9 mouse cellular contexts compared by ENCODE assay signal in the genomic region with DNA sequence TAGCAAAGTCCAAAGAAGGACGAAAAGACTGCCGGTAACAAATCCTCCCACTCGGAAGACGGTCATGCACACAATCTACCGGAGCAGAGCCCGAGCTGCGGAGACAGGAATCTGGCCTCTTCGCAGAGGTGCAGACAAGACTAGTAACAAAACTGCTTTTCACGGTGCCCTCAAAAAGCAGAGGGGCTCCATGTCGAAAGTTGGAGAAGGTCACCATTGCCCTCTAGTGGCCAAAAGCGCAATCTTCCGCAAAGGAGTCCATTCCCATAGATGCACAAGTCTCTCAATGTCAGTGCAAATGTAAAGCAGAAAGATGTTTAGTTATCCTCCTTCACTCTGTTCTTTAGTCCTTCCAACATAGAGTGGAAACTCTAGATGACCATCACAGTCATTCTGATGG. TPM values are rescaled to one million over a fixed set of nuclear protein-coding genes. Genes with fewer than 3 reads are reported as not detected.
DNase-seq lines count a peak whose midpoint lies in the region; ATAC-seq lines count a peak whose summit lies in the region.
"Had no signal": no experiment of that assay in that cellular context is flagged by ENCODE, and none has a peak within 500 bp of the region (broad histone marks: within the 10 kb centered on the region; RNA-seq: fewer than 3 reads in every experiment).

No protein-coding gene starts in this region.

- no peaks in the 10 kb centered on the region for H3K9me3 ChIP-seq in hindbrain, embryonic 14.5 days (ENCODE audit: control insufficient read depth, low read length)

- peaks cover 30% of the 10 kb centered on the region for H3K4me1 ChIP-seq in hindbrain, embryonic 14.5 days (replicated peaks; ENCODE audit: control insufficient read depth, insufficient read depth, low read length)

- ATAC-seq in hindbrain, embryonic 14.5 days (ENCODE audit: low FRiP score) = 0 out of 2 replicates have a peak, but pooled peaks have one; percentile 22

- WGBS in hindbrain, embryonic 14.5 days = under 1% methylated on average over 12 of the region's 12 CpGs

- DNase-seq in ZHBTc4 (ENCODE audit: low read depth, low spot score) = peak; percentile 70
- peak; percentile 22 for DNase-seq in cerebellum, adult 9-11 months
- DNase-seq in frontal cortex, postnatal 10 days (ENCODE audit: low spot score in 2 of 2) = peak; percentile 55 to 82
- peak; percentile 96 for DNase-seq in hindbrain, embryonic 14.5 days (ENCODE audit: low spot score)
- peak; percentile 69 for DNase-seq in left cerebral cortex, adult 11 months (ENCODE audit: low spot score)
- DNase-seq in lung, postnatal 4 days = peak; percentile 67 to 77
- DNase-seq in right cerebral cortex, adult 2 months (ENCODE audit: low spot score in 2 of 2) = peak; percentile 86 to 90
- DNase-seq in T-cell, adult 2 months (ENCODE audit: low spot score) = no peak

- H3K27me3 ChIP-seq in hindbrain, embryonic 14.5 days (ENCODE audit: control insufficient read depth, insufficient read depth, low read length) = 0 out of 2 replicates have a peak, but pooled peaks cover 3% of the 10 kb centered on the region

- H3K27ac ChIP-seq in hindbrain, embryonic 14.5 days = peak overlapping the region; percentile 69; the same call in 1 of the 2 replicates
- H3K27ac ChIP-seq: macrophage had no signal

- H3K4me2 ChIP-seq in hindbrain, embryonic 14.5 days (replicated peaks) = peak overlapping the region; percentile 85

- peaks cover 4% of the 10 kb centered on the region; the same call in 1 of the 2 replicates for H3K36me3 ChIP-seq in hindbrain, embryonic 14.5 days (replicated peaks; ENCODE audit: control insufficient read depth, insufficient read depth)

- H3K4me3 ChIP-seq in hindbrain, embryonic 14.5 days (replicated peaks; ENCODE audit: low read length) = peak overlapping the region; percentile 37

- H3K9ac ChIP-seq in hindbrain, embryonic 14.5 days = peak overlapping the region; percentile 62

RNA-seq across cellular contexts. Expression of a gene that starts 4.5 kb away (rescaled TPM):
- polyA plus RNA-seq in hindbrain, embryonic 14.5 days (2014; fragmentation: Nextera tagmentation; extraction: Ambion mirVana) = 50.4 and 61.1 TPM in 2 replicates
